Mouse (Mus musculus): ENCODE results near the gene Cish. TPM values are rescaled to one million over a fixed set of nuclear protein-coding genes. Genes with fewer than 3 reads are reported as not detected.

The Cish gene
- polyA plus RNA-seq, 1 experiment from 2014 or later, result 5.8 TPM

Other genes with a start within 250 kb of the Cish start
- 1.4 and 1.7 TPM in 2 replicates for gene Dock3, start 64.1 kb upstream of the Cish start, polyA plus RNA-seq (2014; fragmentation: Nextera tagmentation; extraction: Ambion mirVana)
- gene Mapkapk3, start 6.1 kb upstream of the Cish start, polyA plus RNA-seq (2014; fragmentation: Nextera tagmentation; extraction: Ambion mirVana), result 10.1 and 12.2 TPM in 2 replicates
- 9.8 and 10.8 TPM in 2 replicates for gene Hemk1, start 42.3 kb downstream of the Cish start, polyA plus RNA-seq (2014; fragmentation: Nextera tagmentation; extraction: Ambion mirVana)
- gene 6430571L13Rik, start 44.6 kb downstream of the Cish start, polyA plus RNA-seq (2014; fragmentation: Nextera tagmentation; extraction: Ambion mirVana), result 0.96 and 1.2 TPM in 2 replicates
- gene Cacna2d2, start 103.6 kb downstream of the Cish start, polyA plus RNA-seq (2014; fragmentation: Nextera tagmentation; extraction: Ambion mirVana), result 0.88 and 0.93 TPM in 2 replicates
- gene Tmem115, start 237.9 kb downstream of the Cish start, polyA plus RNA-seq (2014; fragmentation: Nextera tagmentation; extraction: Ambion mirVana), result 53.1 and 56.1 TPM in 2 replicates
- 24.7 and 27.0 TPM in 2 replicates for gene Cyb561d2, start 246.2 kb downstream of the Cish start, polyA plus RNA-seq (2014; fragmentation: Nextera tagmentation; extraction: Ambion mirVana)
- gene Nprl2, start 246.2 kb downstream of the Cish start, polyA plus RNA-seq (2014; fragmentation: Nextera tagmentation; extraction: Ambion mirVana), result 35.0 and 35.4 TPM in 2 replicates

All from embryonic facial prominence, embryonic 14.5 days (tissue).